Mouse (Mus musculus) gastrocnemius, adult 18-20 months (tissue): ENCODE measurements around the gene F3. TPM values are rescaled to one million over a fixed set of nuclear protein-coding genes. Genes with fewer than 3 reads are reported as not detected.

Experiments
- DNase-seq: peaks from one replicate; pipeline ENCODE4 v3.0.0; 2021; ENCODE audit warnings: low spot score
- long read RNA-seq, 2 experiments: library from polyadenylated mRNA; stranded (forward); transcript quantifications; one replicate each; pipeline ENCODE4 v2.0.0; 2021
- total RNA-seq, 2 experiments: library from RNA; stranded (reverse); gene quantifications; 2 replicates each; pipeline ENCODE4 v1.2.3; 2021

Gene F3
- 1 to 10 TPM; 3.3 to 7.9 TPM for total RNA-seq
- long read RNA-seq, experiment 1, transcript F3-201 (6 exons, 1,872 nt) = major isoform, 8 of 8 reads
- long read RNA-seq, experiment 1, partial matches to known transcripts = 0 of 8 reads
- long read RNA-seq, experiment 1, other reads (novel, unspliced or antisense) = 0 of 8 reads
- long read RNA-seq, experiment 2, transcript F3-201 (6 exons, 1,872 nt) = major isoform, 5 of 7 reads
- long read RNA-seq, experiment 2, partial matches to known transcripts = 0 of 7 reads
- long read RNA-seq, experiment 2, other reads (novel, unspliced or antisense) = 2 of 7 reads

- DNase-seq = peak; percentile 66
Measured at GRCm38 (mm10) chr3:121722971-121723844, at the start of gene F3. TSS of gene F3 (plus strand) at chr3:121723537.

- no peak for DNase-seq
Measured at GRCm38 (mm10) chr3:121678935-121679334, 44.4 kb upstream of the F3 start.

GRCm38 (mm10) chr3:121679443-121679842 is 43.9 kb upstream of the F3 start:
- DNase-seq = no peak

- no peak for DNase-seq
Measured at GRCm38 (mm10) chr3:121680187-121680586, 43.1 kb upstream of the F3 start.

GRCm38 (mm10) chr3:121682439-121683411 is 40.6 kb upstream of the F3 start:
- DNase-seq = no peak

GRCm38 (mm10) chr3:121684552-121684951 is 38.8 kb upstream of the F3 start:
- no peak for DNase-seq

- DNase-seq = no peak
Measured at GRCm38 (mm10) chr3:121684963-121685362, 38.4 kb upstream of the F3 start.

- no peak for DNase-seq
Measured at GRCm38 (mm10) chr3:121685985-121686384, 37.4 kb upstream of the F3 start.

GRCm38 (mm10) chr3:121686408-121686911 is 36.9 kb upstream of the F3 start:
- no peak for DNase-seq

GRCm38 (mm10) chr3:121687741-121688140 is 35.6 kb upstream of the F3 start:
- DNase-seq = no peak

- no peak for DNase-seq
Measured at GRCm38 (mm10) chr3:121689029-121689428, 34.3 kb upstream of the F3 start.

- no peak for DNase-seq
Measured at GRCm38 (mm10) chr3:121689697-121690096, 33.6 kb upstream of the F3 start.

- DNase-seq = no peak
Measured at GRCm38 (mm10) chr3:121693001-121693730, 30.2 kb upstream of the F3 start.

GRCm38 (mm10) chr3:121693746-121694145 is 29.6 kb upstream of the F3 start:
- DNase-seq = no peak

- peak; percentile 63 for DNase-seq
Measured at GRCm38 (mm10) chr3:121697169-121697568, 26.2 kb upstream of the F3 start.

- DNase-seq = no peak
Measured at GRCm38 (mm10) chr3:121699401-121699800, 23.9 kb upstream of the F3 start.

- DNase-seq = no peak
Measured at GRCm38 (mm10) chr3:121699849-121700248, 23.5 kb upstream of the F3 start.

GRCm38 (mm10) chr3:121700364-121700952 is 22.9 kb upstream of the F3 start:
- no peak for DNase-seq

- DNase-seq = no peak
Measured at GRCm38 (mm10) chr3:121703155-121703879, 20.0 kb upstream of the F3 start.

GRCm38 (mm10) chr3:121703880-121704243 is 19.5 kb upstream of the F3 start:
- no peak for DNase-seq
